Mouse (Mus musculus) adrenal gland, postnatal 10 days (tissue): ENCODE measurements around the gene Xbp1. TPM values are rescaled to one million over a fixed set of nuclear protein-coding genes. Genes with fewer than 3 reads are reported as not detected.

Experiments used
- DNase-seq: peaks from one replicate; pipeline ENCODE4 v3.0.0; 2021; ENCODE audit warnings: mixed read lengths
- total RNA-seq, 2 experiments: library from RNA; stranded (reverse); gene quantifications; 2 replicates each; pipeline ENCODE4 v1.2.3; 2021

The Xbp1 gene
- total RNA-seq, 2 experiments from 2014 or later = 100 to 121 TPM

DNA sequence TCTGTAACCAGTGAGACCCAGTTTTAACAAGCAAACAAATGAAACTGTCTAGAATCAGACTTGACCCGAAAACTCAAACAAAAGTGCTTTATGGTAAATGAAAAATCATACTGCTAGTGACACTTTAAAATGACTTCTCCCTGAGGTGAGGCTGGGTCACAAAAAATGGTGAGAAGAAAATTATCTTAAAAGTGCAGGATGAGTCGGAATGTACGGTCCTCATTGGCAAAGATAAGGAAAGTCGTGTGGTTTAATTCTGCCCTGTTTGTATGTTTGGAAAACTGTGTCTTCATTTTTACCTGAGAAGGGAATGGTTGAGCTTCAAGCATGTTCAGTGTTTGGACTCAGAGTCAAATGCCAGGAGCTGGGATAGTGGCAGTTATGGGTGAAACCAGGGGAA is 51.4 kb downstream of the Xbp1 start:
- DNase-seq = no peak

- DNase-seq = no peak
These were observed 53.4 kb downstream of the Xbp1 start for GRCm38 (mm10) chr11:5573821-5574220.

DNA sequence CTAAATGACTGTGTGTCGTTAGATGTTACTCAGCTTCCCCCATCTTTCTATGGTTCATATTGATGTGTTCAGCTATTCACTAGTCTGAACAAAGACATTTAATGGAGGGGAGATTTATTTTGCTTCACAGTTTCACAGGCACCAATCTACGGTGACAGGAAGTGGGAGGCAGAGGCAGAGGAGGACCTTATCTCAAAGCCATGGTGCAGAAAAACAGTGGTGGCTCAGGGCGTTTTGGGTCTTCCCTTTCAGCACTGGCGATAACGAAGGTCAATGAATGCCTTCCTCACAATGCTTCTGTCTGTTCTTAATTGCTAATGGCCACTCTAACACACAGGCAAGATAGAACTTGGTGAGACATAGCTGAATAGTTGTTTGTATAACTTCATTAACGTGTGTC is 54.6 kb downstream of the Xbp1 start:
- DNase-seq = no peak

Other genes with a start within 250 kb of the Xbp1 start
- 10 to 100 TPM; 23.9 to 29.3 TPM for gene Znrf3, start 75.8 kb upstream of the Xbp1 start, total RNA-seq
- gene Ccdc117, start 21.5 kb downstream of the Xbp1 start, total RNA-seq = 10 to 100 TPM; 19.2 to 21.5 TPM
- gene Ankrd36, start 49.0 kb downstream of the Xbp1 start, total RNA-seq = not detected
- gene Mrps24, start 195.0 kb downstream of the Xbp1 start, total RNA-seq = 100 to 1,000 TPM; 155 to 166 TPM
- 10 to 100 TPM; 65.1 to 66.5 TPM for gene Urgcp, start 241.7 kb downstream of the Xbp1 start, total RNA-seq